15 mouse cellular contexts compared by ENCODE assay signal in the genomic region with DNA sequence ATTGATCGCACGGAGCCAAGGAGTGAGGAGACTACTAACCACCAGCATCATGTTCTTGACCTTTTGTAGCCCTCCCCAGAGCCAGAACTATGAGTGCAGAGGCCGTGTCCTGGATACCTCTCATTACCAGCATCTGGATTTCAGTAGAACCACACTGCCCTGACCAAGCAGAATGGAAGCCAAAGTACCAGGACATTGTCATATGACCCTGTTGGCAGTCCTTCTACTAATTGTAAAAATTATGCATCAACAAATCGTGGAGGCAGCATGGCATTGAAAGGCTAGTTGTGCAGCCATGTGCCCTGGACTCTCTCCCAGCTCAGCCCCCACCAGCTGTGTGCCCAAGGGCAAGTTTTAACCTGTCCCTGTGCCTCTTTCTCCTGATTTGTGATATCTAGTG.
"Had no signal": no experiment of that assay in that cellular context is flagged by ENCODE, and none has a peak within 500 bp of the region (broad histone marks: within the 10 kb centered on the region; RNA-seq: fewer than 3 reads in every experiment).

No protein-coding gene starts in this region.

- H3K27me3 ChIP-seq: limb, embryonic 12.5 days; liver, embryonic 13.5 days; lung, embryonic 15.5 days; megakaryocyte, embryonic 14.5 days; midbrain, embryonic 15.5 days; neural tube, embryonic 12.5 days; stomach, embryonic 15.5 days had no signal

- ATAC-seq: liver, postnatal 0 days; midbrain, embryonic 15.5 days had no signal

- H3K4me1 ChIP-seq: limb, embryonic 12.5 days; liver, embryonic 13.5 days; lung, embryonic 15.5 days; midbrain, embryonic 15.5 days; neural tube, embryonic 12.5 days; stomach, embryonic 15.5 days had no signal

- DNase-seq: liver; liver, embryonic 13.5 days; liver, postnatal 0 days; lung, postnatal 14 days; thymus, adult 2 months; thymus, postnatal 36 days had no signal

- H3K9ac ChIP-seq: limb, embryonic 12.5 days; liver, embryonic 13.5 days; liver, postnatal 0 days; lung, embryonic 15.5 days; midbrain, embryonic 15.5 days; neural tube, embryonic 12.5 days; stomach, embryonic 15.5 days had no signal

- H3K4me3 ChIP-seq: limb, embryonic 12.5 days; liver, embryonic 13.5 days; lung, embryonic 15.5 days; megakaryocyte, embryonic 14.5 days; midbrain, embryonic 15.5 days; neural tube, embryonic 12.5 days; stomach, embryonic 15.5 days had no signal

- H3K27ac ChIP-seq: kidney, postnatal 0 days; limb, embryonic 12.5 days; liver, embryonic 13.5 days; lung, embryonic 15.5 days; macrophage; midbrain, embryonic 15.5 days; neural tube, embryonic 12.5 days; stomach, embryonic 15.5 days had no signal

- H3K4me2 ChIP-seq: limb, embryonic 12.5 days; liver, embryonic 13.5 days; lung, embryonic 15.5 days; midbrain, embryonic 11.5 days; midbrain, embryonic 15.5 days; neural tube, embryonic 12.5 days; stomach, embryonic 15.5 days had no signal

- H3K36me3 ChIP-seq: limb, embryonic 12.5 days; liver, embryonic 13.5 days; lung, embryonic 15.5 days; midbrain, embryonic 15.5 days; neural tube, embryonic 12.5 days; stomach, embryonic 15.5 days had no signal

- H3K9me3 ChIP-seq: limb, embryonic 12.5 days; liver, embryonic 13.5 days; midbrain, embryonic 15.5 days; neural tube, embryonic 12.5 days; stomach, embryonic 15.5 days had no signal
